Mouse (Mus musculus) heart, embryonic 16.5 days (tissue): ENCODE measurements around the gene Btbd35f30. TPM values are rescaled to one million over a fixed set of nuclear protein-coding genes. Genes with fewer than 3 reads are reported as not detected.
"Not testable (repeated sequence)": the region's sequence is repeated elsewhere in the genome, so short reads cannot be mapped to it uniquely, and the experiment has no call there.

Experiments used
- ATAC-seq: fragments of 200-750 bp; cut with Nextera tagmentation; replicated peaks from 2 replicates; pipeline ENCODE4 v1.8.0; 2017; ENCODE audit warnings: moderate number of reproducible peaks; ENCODE audit not compliant: insufficient read depth, low FRiP score; ENCODE audit errors: extremely low read depth
- H3K27ac ChIP-seq: fragments of 300-500 bp; sonication (generic); 2 replicates; pipeline ENCODE4 v1.5.1; 2014; ENCODE audit warnings: mild to moderate bottlenecking, low read length, control low read depth, moderate library complexity
- H3K27me3 ChIP-seq: fragments of 300-500 bp; sonication (generic); 2 replicates; pipeline ENCODE4 v1.6.1; 2014; ENCODE audit warnings: low read length, mixed read lengths; ENCODE audit not compliant: control insufficient read depth, insufficient read depth
- H3K36me3 ChIP-seq: fragments of 300-500 bp; sonication (generic); 2 replicates; pipeline ENCODE4 v1.6.1; 2014; ENCODE audit not compliant: control insufficient read depth, insufficient read depth
- H3K4me1 ChIP-seq: fragments of 300-500 bp; sonication (generic); 2 replicates; pipeline ENCODE4 v1.6.1; 2014; ENCODE audit warnings: low read length, mixed read lengths; ENCODE audit not compliant: control insufficient read depth, insufficient read depth
- H3K4me2 ChIP-seq: fragments of 300-500 bp; sonication (generic); 2 replicates; pipeline ENCODE4 v1.6.1; 2014; ENCODE audit warnings: low read depth, mild to moderate bottlenecking, control low read depth, low read length
- H3K4me3 ChIP-seq: fragments of 300-500 bp; sonication (generic); 2 replicates; pipeline ENCODE4 v1.5.1; 2014; ENCODE audit warnings: mild to moderate bottlenecking, control low read depth, low read length
- H3K9ac ChIP-seq: fragments of 300-500 bp; sonication (generic); 2 replicates; pipeline ENCODE4 v1.6.1; 2014; ENCODE audit warnings: low read length, control low read depth
- H3K9me3 ChIP-seq: fragments of 300-500 bp; sonication (generic); replicated peaks from 2 replicates; pipeline ENCODE4 v1.6.1; 2016; ENCODE audit warnings: low read length; ENCODE audit not compliant: control insufficient read depth
- WGBS: fragments of 180-500 bp; shearing (Covaris S2); extraction: QIAGEN DNeasy Blood & Tissue Kit; methylation state at CpG from one replicate; pipeline ENCODE4 v1.1.7; 2014; 5-methylcytosine and 5-hydroxymethylcytosine counted together
- polyA plus RNA-seq: library from polyadenylated mRNA; unstranded; fragments of >200 nt; fragmentation: Nextera tagmentation; extraction: Ambion mirVana; gene quantifications from 2 replicates; pipeline ENCODE4 v1.2.1, GENCODE M21; 2015

Gene Btbd35f30
- not detected in 2 replicates for polyA plus RNA-seq

GRCm38 (mm10) chrX:32894325-32894724 is at the start of gene Btbd35f30:
Gene Btbd35f30 (plus strand): TSS chrX:32894625.
- no CpG with 5 or more reads among the region's 4 CpGs for WGBS
- H3K27me3 ChIP-seq, H3K27ac ChIP-seq, H3K4me1 ChIP-seq, H3K9ac ChIP-seq, H3K4me2 ChIP-seq, ATAC-seq, H3K9me3 ChIP-seq, H3K4me3 ChIP-seq, H3K36me3 ChIP-seq: not testable (repeated sequence)

GRCm38 (mm10) chrX:32941468-32941867 is 47.0 kb downstream of the Btbd35f30 start, which contains the start of gene Gm21789:
Gene Gm21789 (plus strand): TSS chrX:32941768.
- H3K4me1 ChIP-seq, ATAC-seq, H3K9me3 ChIP-seq, H3K27me3 ChIP-seq, H3K4me3 ChIP-seq, H3K27ac ChIP-seq, H3K36me3 ChIP-seq, H3K9ac ChIP-seq, H3K4me2 ChIP-seq: not testable (repeated sequence)
- WGBS = no CpG with 5 or more reads among the region's 1 CpGs

Other genes starting within 250 kb of the Btbd35f30 start
- not detected in 2 replicates for gene Gm5926, start 243.9 kb upstream of the Btbd35f30 start, polyA plus RNA-seq
- gene Btbd35f21, start 168.5 kb upstream of the Btbd35f30 start, polyA plus RNA-seq = not detected in 2 replicates
- not detected in 2 replicates for gene Gm21789, start 47.1 kb downstream of the Btbd35f30 start, polyA plus RNA-seq
- not detected in 2 replicates for gene Btbd35f5, start 79.3 kb downstream of the Btbd35f30 start, polyA plus RNA-seq